Mouse (Mus musculus) hindbrain, postnatal 0 days (tissue): ENCODE measurements at regions not wholly inside any gene's neighbourhood (a gene's known extent, or its start where the extent isn't known, plus 50 kb on each side); places are given as distances from the start of the nearest gene placed in this dataset.
A peak's percentile ranks its signal among the peaks of the same experiment; 100 is the strongest.

Experiments
- ATAC-seq: fragments of 200-750 bp; cut with Nextera tagmentation; 2 replicates; pipeline ENCODE4 v1.8.0; 2017; ENCODE audit warnings: mild to moderate bottlenecking, moderate TSS enrichment, moderate library complexity
- DNase-seq: peaks from one replicate; pipeline ENCODE4 v3.0.0-alpha.2; 2015; ENCODE audit warnings: low spot score
- H3K27ac ChIP-seq: fragments of 300-500 bp; sonication (generic); 2 replicates; pipeline ENCODE4 v1.5.1; 2014; ENCODE audit warnings: mild to moderate bottlenecking
- H3K27me3 ChIP-seq: fragments of 300-500 bp; sonication (generic); 2 replicates; pipeline ENCODE4 v1.6.1; 2014; ENCODE audit warnings: low read length, mixed read lengths; ENCODE audit not compliant: insufficient read depth
- H3K36me3 ChIP-seq: fragments of 300-500 bp; sonication (generic); 2 replicates; pipeline ENCODE4 v1.6.1; 2014; ENCODE audit warnings: low read length, mixed read lengths; ENCODE audit not compliant: insufficient read depth
- H3K4me1 ChIP-seq: fragments of 300-500 bp; sonication (generic); 2 replicates; pipeline ENCODE4 v1.6.1; 2014; ENCODE audit warnings: antibody characterized with exemption, low read length, mixed read lengths; ENCODE audit not compliant: insufficient read depth
- H3K4me2 ChIP-seq: fragments of 300-500 bp; sonication (generic); 2 replicates; pipeline ENCODE4 v1.6.1; 2014; ENCODE audit warnings: low read depth, mild to moderate bottlenecking, low read length, moderate library complexity, mixed read lengths
- H3K4me3 ChIP-seq: fragments of 300-500 bp; sonication (generic); 2 replicates; pipeline ENCODE4 v1.5.1; 2014; ENCODE audit warnings: low read length
- H3K9ac ChIP-seq: fragments of 300-500 bp; sonication (generic); replicated peaks from 2 replicates; pipeline ENCODE4 v1.6.1; 2014; ENCODE audit warnings: mild to moderate bottlenecking, low read length, moderate library complexity, mixed read lengths
- H3K9me3 ChIP-seq: fragments of 300-500 bp; sonication (generic); 2 replicates; pipeline ENCODE4 v1.6.1; 2016; ENCODE audit warnings: low read length, mixed read lengths
- CTCF ChIP-seq: IDR thresholded peaks from 2 replicates; pipeline ENCODE4 v1.5.1; 2016; ENCODE audit warnings: antibody characterized with exemption, control low read depth, low read depth
- WGBS: fragments of 180-500 bp; shearing (Covaris S2); extraction: QIAGEN DNeasy Blood & Tissue Kit; methylation state at CpG from one replicate; pipeline ENCODE4 v1.1.7; 2014; 5-methylcytosine and 5-hydroxymethylcytosine counted together

DNA sequence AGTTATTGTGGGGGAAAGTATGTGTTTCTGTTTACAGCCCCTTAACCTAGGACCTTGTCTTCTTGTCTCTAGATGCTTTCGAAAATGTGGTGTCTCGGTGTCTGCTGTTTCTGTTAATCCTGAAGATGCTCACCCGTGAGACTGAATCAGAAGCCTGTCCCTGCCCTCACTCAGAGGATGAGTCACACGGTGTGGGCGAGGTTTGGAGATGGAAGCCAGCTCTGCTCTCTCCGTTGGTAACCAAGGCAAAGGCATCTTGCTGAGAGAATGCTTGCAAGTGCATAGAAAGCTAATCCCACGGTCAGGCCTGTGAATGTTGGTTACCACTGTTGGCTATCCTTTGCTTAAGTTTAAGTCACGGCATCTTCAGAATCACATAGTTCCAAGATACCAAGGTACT lies 72.9 kb upstream of the Scel start:
- H3K36me3 ChIP-seq: no peaks in the 10 kb centered on the region
- H3K4me3 ChIP-seq: no peak overlapping the region
- H3K27ac ChIP-seq: no peak overlapping the region
- DNase-seq: peak; percentile 31
- H3K27me3 ChIP-seq: no peaks in the 10 kb centered on the region
- 46% methylated on average over 8 of the region's 8 CpGs for WGBS
- H3K4me1 ChIP-seq: no peaks in the 10 kb centered on the region
- no peak overlapping the region for H3K9ac ChIP-seq
- TF ChIP-seq CTCF: no peak
- H3K9me3 ChIP-seq: no peaks in the 10 kb centered on the region
- peak; percentile 76; the same call in 1 of the 2 replicates for ATAC-seq
- no peak overlapping the region for H3K4me2 ChIP-seq

DNA sequence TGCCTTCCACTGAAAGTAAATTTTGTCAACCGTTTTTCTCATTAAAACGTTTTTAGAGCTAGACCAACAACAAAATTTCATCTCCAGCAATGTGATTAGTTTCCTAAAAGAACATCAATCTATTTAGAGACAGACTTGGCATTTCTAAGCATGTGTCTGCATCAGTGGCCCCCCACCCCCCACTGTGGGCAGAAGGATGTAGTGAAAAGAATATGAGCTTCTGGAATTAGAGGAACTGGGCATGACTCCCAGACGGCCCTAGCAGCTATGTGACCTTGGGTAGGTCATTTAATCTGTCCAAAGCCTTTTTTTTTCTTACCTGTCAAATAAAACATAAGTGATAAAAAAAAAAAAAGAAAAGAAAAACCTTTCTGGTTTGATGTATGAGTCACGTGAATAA lies 78.9 kb upstream of the Scel start:
- 52% methylated on average over 4 of the region's 4 CpGs for WGBS
- no peak for DNase-seq
- no peak overlapping the region for H3K9ac ChIP-seq
- no peaks in the 10 kb centered on the region for H3K4me1 ChIP-seq
- no peak overlapping the region for H3K4me2 ChIP-seq
- no peak for ATAC-seq
- no peak overlapping the region for H3K4me3 ChIP-seq
- no peaks in the 10 kb centered on the region for H3K27me3 ChIP-seq
- H3K27ac ChIP-seq: no peak overlapping the region
- no peaks in the 10 kb centered on the region for H3K36me3 ChIP-seq
- H3K9me3 ChIP-seq: no peaks in the 10 kb centered on the region
- TF ChIP-seq CTCF: no peak

DNA sequence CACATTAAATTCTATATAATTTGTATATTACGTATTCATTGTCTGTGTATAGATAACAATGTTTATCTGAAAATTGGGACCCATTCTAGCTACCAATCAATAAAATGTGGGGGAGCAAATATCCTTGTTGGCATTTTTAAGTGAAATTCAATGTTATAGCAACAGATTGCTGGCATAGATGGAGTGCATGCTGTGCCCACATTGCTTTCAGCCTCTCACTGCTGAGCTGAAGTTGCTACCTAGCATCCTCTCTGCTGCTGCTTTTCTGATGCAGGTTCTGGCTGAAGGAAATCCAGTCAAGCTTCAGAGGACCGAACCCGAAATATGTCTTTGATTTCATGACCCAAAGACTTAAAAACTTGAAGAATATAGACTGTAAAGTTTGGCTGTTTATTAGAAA lies 80.0 kb upstream of the Scel start:
- Histone ChIP-seq H3K4me3 (no peak overlapping the region), H3K27me3 (no peaks in the 10 kb centered on the region), H3K4me2 (no peak overlapping the region), H3K9ac (no peak overlapping the region), H3K9me3 (no peaks in the 10 kb centered on the region), H3K27ac (no peak overlapping the region), H3K36me3 (no peaks in the 10 kb centered on the region), H3K4me1 (no peaks in the 10 kb centered on the region)
- ATAC-seq (no peak), DNase-seq (no peak)
- TF ChIP-seq CTCF: no peak
- WGBS: 75% methylated on average over 3 of the region's 3 CpGs

DNA sequence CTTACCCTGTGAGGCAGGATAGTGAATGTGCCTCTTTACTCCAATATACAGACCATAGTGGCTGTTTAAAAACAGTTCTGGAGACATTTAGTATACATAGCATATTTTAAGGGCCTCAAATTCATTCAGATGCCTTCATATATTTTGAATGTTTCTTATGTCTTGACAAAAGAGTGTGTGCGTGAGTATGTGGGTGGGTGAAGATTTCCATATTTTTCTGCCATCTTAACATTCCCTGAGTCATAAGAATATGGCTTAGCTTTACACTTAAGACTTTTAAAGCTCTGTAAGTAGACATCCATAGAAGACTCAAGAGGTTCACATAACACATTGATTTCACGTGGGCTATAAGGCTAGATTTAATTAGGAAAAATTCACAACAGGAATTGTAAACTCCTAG lies 81.3 kb upstream of the Mycbp2 start:
- Histone ChIP-seq H3K4me1 (no peaks in the 10 kb centered on the region), H3K27ac (no peak overlapping the region), H3K4me2 (no peak overlapping the region), H3K36me3 (no peaks in the 10 kb centered on the region), H3K4me3 (no peak overlapping the region), H3K9me3 (no peaks in the 10 kb centered on the region), H3K27me3 (no peaks in the 10 kb centered on the region), H3K9ac (no peak overlapping the region)
- TF ChIP-seq CTCF: no peak
- ATAC-seq (no peak), DNase-seq (no peak)
- 87% methylated on average over 2 of the region's 2 CpGs for WGBS

DNA sequence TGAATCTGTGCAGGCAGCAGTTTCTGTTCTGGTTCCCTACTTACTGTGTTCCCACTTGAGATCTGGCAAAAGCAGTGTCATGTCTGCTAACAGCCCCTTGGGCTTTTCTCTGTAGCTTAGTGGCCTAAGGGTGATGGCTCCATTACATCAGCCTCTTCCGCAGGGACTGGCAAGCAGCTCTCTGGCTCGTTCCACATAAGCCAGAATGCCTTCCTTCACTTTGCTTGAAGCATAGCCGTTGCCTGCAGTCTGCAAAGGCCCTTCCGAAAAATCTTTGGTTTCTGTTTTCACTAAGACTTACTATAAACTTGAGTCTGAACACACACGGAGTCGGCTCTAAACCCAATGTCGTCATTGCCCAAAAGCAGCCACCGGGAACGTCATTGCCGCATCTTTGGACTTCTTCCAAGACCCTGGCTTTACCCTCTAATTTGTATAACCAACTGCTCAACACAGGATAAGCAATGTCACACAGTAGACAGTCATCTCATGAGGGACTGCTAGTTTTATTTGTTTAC lies 74.8 kb upstream of the Mycbp2 start:
- no peak for TF ChIP-seq CTCF
- no peak overlapping the region for H3K9ac ChIP-seq
- H3K4me1 ChIP-seq: no peaks in the 10 kb centered on the region
- no peaks in the 10 kb centered on the region for H3K9me3 ChIP-seq
- peak; percentile 47 for ATAC-seq
- H3K4me2 ChIP-seq: no peak overlapping the region
- peak; percentile 12 for DNase-seq
- WGBS: 49% methylated on average over 10 of the region's 10 CpGs
- no peak overlapping the region for H3K27ac ChIP-seq
- H3K4me3 ChIP-seq: no peak overlapping the region
- no peaks in the 10 kb centered on the region for H3K36me3 ChIP-seq
- H3K27me3 ChIP-seq: no peaks in the 10 kb centered on the region

DNA sequence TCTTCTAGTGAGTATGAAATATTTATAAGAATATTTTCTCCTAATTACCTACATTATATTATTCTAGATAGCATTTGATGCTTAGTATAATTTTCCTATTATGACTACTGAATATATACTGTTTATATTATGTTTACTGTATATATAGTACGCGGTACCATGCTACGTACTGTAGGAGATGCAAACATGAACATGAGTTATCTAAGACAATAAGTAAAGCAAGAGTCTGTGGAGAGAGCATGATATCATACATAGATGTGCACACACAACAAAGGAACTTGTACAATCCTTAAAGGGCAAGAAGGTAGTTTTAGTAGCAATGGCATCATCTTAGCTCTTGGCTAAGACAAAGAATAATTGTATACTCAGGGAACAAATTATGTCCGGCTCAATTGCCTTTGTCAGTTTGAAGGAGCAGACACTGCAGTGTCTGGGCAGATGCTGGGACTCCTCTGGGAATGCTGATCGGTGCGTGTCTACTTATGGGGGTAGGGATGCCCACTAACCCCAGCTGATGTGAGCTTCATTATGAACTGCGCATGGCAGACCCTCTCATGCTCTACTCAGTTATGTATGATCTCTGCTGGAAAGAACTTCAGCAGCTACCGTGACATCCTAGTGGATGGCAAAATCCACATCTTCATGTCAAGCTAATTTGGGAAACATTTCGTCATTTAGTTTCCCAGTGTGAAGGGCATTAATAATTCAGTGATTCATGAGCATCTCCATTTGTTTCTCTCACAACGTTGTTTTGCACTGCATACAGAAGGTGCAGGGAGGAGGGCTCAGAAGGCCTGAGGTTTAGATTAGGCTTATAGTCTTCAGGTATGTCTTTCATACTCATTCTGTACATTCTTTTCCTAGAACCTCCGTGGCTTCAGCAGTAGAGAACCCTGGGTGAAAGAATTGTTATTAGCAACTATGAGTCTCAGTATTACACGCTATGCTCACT lies 70.8 kb upstream of the Mycbp2 start:
- DNase-seq (no peak), ATAC-seq (peak; percentile 66)
- Histone ChIP-seq H3K4me3 (no peak overlapping the region), H3K4me1 (no peaks in the 10 kb centered on the region), H3K27me3 (no peaks in the 10 kb centered on the region), H3K27ac (no peak overlapping the region), H3K4me2 (no peak overlapping the region), H3K9ac (no peak overlapping the region), H3K36me3 (no peaks in the 10 kb centered on the region), H3K9me3 (no peaks in the 10 kb centered on the region)
- no peak for TF ChIP-seq CTCF
- 53% methylated on average over 12 of the region's 12 CpGs for WGBS

DNA sequence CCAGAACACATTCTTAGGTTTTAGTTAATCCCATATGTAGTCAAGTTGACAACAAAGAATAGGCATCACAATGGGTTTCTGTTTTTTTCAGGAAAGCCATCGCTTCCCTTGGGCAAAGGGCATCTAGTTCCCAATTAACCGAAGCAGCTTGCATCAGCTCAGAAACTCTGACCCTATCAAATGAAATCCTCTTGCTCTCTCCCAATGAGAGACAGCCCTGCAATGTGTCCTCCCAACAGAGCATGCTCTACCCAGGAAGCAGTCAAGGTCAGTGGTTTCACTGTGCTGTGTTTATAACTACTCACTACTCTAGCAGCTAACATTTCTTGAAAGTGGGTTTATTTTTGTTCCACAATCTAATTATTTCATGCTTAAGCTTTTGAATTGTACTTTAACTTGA lies 58.0 kb upstream of the Mycbp2 start:
- Histone ChIP-seq H3K27ac (no peak overlapping the region), H3K9ac (no peak overlapping the region), H3K36me3 (no peaks in the 10 kb centered on the region), H3K4me3 (no peak overlapping the region), H3K4me2 (no peak overlapping the region), H3K9me3 (no peaks in the 10 kb centered on the region), H3K4me1 (no peaks in the 10 kb centered on the region), H3K27me3 (no peaks in the 10 kb centered on the region)
- TF ChIP-seq CTCF: no peak
- ATAC-seq (no peak), DNase-seq (no peak)
- 86% methylated on average over 2 of the region's 2 CpGs for WGBS
